Mouse (Mus musculus): ENCODE results near the gene Hyal1.

Hyal1 gene

DNA sequence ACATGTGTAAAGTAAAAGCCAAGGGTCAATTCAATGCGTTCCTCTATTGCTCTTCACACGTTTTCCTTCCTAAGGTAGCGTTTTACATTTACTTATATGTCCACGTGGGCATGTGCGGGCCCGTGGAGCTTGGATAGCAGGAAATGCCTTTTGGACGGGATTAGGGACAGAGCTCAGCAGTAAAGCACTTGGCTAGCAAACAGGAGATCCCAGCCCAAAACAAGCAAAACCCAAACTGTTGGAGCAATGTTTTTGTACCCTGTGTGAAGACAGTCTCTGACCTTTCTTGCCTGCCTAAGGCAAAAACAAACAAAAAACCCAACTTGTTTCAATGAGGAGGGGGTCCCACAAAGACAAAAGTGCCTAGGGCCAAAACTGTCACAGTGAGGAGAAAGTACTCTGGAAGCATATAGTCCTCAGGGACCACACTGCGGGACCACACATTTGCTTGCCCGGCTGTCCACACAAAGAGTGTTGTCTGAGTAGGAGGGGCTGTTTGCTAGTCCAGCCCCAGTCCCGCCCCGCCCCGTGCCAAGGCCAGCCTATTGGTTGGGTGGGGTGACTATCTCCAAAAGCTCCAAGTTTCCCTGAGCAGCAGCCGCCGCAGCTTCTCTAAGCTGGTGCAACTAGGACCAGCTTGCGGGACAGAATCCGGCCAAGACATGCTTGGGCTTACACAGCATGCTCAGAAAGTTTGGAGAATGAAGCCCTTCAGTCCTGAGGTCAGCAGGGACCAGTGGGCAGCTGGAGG lies at the start of gene Hyal1:
Gene Hyal1, plus strand, starts transcription at position 571 of the 751 bp plus-strand sequence.
- DNase-seq (ENCODE audit: extremely low spot score), result peak; percentile 87

DNA sequence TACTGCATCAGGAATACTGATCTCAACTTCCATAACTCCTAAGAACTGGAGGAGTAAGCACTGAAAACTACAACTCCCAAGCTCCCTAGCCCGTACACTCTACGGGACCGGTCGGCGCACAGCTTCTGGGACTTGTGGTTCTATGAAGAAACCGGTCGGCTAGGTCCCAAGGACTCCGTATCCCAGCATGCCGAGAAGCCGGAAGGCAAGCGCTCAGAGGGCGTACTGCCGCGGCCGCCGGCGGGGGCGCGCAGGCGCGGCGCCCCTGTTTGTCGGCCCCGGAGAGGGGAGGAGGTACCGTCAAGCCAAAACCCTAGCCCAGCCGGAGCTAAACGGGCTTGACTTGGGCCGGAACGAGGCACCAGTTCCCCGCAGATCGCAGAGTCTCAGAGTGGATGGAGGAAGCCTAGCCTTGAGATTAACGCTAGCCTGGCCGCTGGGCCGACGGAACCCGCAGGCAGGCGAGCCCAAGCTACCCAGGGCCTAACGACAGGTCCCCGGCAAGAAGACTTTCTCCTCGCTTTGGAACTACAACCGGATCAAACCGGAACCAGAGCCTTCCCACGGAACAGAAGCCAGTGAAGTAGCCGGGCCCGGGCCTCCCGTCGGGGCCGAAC lies 42.8 kb upstream of the Hyal1 start, which contains the start of gene Tmem115:
Gene Tmem115, plus strand, starts transcription at position 155 of the 617 bp plus-strand sequence.
- peak; percentile 87 for DNase-seq (ENCODE audit: extremely low spot score)

DNA sequence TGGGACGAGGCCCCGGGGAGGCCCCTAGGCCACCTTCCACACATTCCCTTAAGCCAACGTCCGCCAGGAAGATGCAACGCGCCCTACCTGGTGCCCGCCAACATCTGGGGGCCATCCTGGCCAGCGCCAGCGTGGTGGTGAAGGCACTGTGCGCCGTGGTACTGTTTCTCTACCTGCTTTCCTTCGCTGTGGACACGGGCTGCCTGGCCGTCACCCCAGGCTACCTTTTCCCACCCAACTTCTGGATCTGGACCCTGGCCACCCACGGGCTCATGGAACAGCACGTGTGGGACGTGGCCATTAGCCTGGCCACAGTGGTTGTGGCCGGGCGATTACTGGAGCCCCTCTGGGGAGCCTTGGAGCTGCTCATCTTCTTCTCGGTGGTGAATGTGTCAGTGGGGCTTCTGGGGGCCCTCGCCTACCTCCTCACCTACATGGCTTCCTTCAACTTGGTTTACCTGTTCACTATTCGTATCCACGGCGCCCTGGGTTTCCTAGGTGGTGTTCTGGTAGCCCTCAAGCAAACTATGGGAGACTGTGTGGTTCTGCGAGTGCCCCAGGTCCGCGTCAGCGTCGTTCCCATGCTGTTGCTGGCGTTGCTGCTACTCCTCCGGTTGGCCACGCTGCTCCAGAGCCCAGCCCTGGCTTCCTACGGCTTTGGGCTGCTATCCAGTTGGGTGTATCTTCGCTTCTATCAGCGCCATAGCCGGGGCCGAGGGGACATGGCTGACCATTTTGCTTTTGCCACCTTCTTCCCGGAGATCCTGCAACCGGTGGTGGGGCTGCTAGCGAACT lies 42.1 kb upstream of the Hyal1 start:
- no peak for DNase-seq (ENCODE audit: extremely low spot score)

DNA sequence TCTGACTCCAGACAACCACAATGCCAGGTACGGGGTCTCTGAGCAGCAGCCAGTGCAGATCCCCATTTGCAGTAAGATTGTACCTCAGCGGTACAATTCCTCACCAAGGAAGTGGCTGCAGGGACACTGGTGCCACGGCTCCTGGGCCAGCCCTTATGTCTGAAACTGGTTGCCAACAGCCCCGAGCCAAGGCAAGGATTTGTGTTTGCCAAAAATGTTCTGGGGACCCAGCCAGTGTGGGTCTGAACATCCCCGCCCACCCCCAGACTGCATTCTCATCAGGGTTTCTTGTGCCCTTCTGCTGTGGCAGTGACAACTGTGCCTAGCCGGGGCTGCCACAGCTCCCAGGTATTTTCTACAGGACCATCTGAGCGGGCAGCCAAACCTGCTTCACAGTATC lies 38.5 kb upstream of the Hyal1 start:
- no peak for DNase-seq (ENCODE audit: extremely low spot score)

DNA sequence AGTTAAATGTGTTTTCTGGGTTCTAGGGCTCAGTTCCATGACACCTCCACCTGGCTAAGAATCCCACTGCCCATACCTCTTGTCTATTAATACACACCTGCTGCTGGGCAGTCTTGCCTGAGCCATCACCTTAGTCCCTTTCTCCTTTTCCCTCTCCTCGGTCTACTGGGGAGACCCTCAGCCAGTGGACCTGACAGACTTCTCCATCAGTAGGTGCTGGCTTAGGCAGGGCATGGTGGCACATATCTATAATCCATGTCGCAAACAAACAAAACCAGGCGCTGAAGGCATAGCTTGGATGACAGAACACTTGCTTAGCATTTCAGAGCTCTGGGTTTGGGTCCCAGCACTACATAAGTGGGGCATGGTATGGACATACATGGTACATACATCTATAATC lies 38.0 kb upstream of the Hyal1 start:
- no peak for DNase-seq (ENCODE audit: extremely low spot score)

DNA sequence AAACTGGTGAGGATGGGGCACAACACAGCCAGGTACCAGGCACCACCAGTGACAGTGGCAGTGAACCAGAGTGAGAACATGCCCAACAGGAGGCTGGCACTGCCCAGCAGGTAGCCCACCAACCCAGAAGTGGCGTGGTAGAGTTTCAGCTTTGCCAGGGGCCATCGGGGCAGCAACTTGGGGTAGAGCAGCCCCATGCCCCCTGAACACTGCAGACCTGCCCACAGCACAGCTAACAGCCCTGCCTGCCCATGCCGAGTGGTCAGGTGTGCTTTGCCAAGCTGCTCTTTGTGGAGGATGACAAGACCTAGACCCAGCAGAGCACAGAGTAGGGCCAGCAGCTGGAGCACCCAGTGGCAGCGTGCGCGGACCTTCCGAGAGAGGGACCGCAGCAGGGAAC lies 36.8 kb upstream of the Hyal1 start:
- DNase-seq (ENCODE audit: extremely low spot score), result no peak

DNA sequence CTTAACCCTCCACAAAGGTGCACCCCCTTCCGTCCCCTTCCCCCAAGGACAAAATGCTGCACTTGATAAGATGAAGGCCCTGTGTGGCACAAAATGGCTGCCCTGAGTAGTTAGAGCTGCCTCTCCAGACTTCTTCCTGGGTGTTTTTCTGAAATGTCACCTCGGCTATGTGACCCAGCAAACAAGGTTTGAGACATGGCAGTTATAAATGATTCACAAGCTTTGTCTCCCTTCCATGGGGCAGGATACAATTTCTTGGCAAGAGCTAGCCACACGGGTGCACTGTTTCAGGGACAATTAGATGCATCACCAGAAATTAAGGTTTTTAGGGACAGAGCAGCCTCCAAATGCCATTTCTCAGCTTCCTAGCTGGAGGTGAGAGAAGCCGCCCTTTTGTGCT lies 36.3 kb upstream of the Hyal1 start:
- DNase-seq (ENCODE audit: extremely low spot score), result no peak

DNA sequence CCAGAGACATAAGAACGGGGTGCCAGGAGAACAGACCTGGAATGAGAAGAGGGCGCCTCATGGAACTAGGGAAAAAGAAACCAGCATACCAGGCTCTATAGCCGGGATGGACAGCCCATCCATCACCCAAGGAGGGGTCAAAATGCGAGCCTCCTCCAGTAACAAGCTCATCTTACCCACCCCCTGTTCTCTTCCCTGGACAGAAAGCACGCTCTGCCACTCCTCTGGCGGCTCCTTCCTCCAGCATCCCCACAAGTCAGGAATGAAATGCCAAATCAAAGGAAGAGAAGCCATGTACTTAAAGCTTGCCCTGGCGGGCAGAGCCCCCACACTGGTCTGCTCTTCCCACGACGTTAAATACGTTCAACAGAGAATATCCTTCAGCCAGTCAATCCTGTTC lies 35.7 kb upstream of the Hyal1 start:
- no peak for DNase-seq (ENCODE audit: extremely low spot score)

DNA sequence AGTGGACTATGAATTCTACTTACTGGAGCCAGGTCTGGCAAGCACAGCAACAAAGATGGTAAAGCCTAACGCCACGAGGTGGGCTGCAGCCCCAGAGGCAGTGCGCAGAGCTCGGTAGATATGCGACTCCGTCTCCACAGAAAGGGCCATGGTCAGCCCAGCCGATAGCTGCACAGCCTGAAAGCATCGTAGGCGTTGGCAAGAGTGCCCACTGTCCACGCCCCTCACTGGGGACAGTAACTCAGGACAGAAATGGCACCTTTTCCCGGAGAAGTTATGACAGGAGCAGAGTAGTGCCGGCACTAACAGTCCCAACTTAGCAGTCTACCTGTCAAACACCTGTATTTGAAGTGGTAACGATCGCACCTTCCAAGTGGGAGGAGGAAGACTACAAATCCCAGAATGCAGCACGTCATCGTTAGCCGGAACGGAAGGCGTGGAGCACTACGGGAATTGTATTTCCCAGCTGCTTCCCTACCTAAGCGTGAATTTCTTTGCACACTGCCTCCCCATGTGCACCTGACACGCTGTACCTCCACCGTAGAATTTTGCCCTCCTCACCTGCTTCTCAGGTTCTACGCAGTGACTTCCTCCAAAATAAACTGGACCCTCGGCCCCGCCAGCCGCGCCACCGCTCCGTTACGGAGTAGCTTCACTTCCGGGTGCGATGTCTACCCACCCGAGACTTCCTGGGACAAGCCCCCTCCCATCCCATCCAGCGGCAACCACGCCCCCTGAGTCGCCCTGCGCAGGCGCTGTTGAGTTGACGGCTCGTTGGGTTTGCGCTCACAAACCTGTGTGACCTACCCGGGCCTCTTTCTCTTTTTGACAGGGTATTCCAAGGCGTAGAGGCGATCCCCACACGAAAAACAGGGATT lies 35.0 kb upstream of the Hyal1 start, which contains the start of the genes Cyb561d2 and Nprl2:
Gene Cyb561d2, minus strand, starts transcription at position 720 of the 878 bp plus-strand sequence.
Gene Nprl2, plus strand, starts transcription at position 753 of the 878 bp plus-strand sequence.
- peak; percentile 96 for DNase-seq (ENCODE audit: extremely low spot score)

DNA sequence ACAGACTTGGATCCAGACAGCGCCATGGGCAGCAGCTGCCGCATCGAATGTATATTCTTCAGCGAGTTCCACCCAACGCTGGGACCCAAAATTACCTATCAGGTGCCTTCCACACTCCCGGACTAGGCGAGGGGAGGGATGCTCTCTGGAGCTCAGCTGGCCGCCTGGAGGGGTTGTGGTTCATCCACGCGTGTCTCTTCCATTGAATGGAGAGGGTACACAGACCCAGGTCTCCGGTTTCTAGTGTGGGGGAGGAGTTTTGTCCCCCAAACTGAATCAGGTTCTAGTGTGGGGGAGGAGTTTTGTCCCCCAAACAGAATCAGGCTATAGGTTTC lies 34.4 kb upstream of the Hyal1 start:
- no peak for DNase-seq (ENCODE audit: extremely low spot score)

DNA sequence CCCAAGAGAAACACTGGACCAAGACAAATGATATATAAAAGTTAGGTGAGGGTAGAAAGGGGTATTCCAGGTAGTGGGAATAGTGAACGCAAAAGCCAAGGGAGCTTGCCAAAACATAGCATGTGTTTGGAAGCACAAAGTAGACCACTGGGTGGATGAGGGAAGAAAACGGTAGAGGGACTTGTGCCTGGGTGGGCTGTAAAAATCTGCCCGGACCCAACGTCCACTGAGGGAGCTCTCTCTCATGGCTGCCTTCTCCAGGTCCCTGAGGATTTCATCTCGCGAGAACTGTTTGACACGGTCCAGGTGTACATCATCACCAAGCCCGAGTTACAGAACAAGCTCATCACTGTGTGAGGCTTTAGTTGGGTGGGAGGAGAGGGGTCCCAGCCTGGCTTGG lies 34.0 kb upstream of the Hyal1 start:
- no peak for DNase-seq (ENCODE audit: extremely low spot score)

DNA sequence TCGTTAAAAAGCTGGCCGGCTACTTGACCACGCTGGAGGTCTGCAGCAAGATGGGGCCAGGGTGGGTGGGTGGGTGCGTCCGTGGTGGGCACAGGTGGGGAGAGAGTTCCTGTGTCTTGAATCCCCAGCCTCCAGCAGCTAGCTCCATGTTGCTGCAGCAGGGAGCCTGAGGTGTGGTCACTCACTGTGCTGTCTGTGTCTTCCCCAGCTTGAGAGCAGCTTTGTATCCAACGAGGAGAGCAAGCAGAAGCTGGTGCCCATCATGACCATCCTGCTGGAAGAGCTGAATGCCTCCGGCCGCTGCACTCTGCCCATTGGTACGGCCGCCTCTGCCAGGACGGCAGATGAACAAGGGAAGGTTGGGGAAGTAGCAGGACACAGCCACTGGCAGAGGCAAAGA lies 33.4 kb upstream of the Hyal1 start:
- no peak for DNase-seq (ENCODE audit: extremely low spot score)

DNA sequence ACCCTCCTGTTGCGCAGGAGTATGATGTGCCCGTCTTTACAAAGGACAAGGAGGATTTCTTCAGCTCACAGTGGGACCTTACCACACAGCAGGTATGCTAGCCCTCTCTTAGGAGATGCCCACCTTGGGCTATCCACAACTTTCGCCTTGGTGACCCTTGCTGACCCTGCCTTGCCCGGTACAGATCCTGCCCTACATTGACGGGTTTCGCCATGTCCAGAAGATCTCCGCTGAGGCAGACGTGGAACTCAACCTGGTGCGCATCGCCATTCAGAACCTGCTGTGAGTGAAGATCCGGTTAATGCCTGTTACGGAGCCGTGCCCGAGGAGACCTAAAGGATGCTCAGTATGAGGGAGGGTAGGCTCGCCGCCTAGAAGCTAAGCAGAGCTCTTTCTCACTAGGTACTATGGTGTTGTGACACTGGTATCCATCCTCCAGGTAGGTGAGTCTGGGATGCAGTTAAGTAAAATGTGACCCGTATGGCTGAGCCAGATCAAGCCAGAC lies 32.5 kb upstream of the Hyal1 start:
- no peak for DNase-seq (ENCODE audit: extremely low spot score)

DNA sequence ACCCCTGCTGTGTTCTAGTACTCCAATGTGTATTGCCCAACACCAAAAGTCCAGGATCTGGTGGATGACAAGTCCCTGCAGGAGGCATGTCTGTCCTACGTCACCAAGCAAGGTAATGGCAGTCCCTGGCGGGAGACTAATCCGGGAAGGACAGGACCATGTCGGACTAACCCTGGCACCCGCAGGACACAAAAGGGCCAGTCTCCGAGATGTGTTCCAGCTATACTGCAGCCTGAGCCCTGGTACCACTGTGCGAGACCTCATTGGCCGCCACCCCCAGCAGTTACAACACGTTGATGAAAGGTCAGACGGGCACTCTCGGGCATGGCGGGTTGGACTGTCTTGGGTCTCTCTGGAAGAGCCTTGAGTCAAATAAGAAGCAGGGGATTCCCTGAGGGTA lies 32.0 kb upstream of the Hyal1 start:
- no peak for DNase-seq (ENCODE audit: extremely low spot score)

DNA sequence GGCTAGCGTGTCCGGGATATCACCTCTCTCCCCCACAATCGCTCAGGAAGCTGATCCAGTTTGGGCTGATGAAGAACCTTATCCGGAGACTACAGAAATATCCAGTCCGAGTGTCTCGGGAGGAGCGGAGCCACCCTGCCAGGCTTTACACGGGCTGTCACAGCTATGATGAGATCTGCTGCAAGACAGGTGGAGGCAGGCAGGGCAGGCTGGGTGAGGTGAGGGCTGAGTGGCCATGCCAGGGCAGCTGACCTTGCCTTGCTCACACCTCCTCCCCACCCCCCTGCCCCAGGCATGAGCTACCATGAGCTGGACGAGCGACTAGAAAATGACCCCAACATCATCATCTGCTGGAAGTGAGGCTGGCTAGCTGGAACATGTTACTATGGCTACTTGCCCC lies 31.5 kb upstream of the Hyal1 start:
- no peak for DNase-seq (ENCODE audit: extremely low spot score)

DNA sequence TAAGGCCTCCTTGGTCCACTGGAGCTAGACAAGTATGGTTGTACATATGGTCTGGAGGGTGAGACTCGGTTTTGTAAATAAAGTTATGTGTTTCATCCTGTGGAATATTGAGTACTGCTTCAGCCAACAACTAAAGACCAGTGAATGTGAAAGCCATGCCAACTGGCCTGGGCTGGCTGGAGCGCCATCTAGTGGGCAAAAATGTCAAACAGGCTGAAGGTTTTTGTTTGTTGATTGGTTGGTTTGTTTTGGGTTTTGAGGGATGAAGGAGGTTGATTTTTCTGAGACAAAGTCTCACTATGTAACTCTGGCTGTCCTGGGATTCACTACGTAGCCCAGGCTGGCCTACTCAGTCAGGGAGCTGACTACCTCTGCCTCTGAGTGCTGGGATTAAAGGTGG lies 31.1 kb upstream of the Hyal1 start:
- DNase-seq (ENCODE audit: extremely low spot score), result peak; percentile 78

DNA sequence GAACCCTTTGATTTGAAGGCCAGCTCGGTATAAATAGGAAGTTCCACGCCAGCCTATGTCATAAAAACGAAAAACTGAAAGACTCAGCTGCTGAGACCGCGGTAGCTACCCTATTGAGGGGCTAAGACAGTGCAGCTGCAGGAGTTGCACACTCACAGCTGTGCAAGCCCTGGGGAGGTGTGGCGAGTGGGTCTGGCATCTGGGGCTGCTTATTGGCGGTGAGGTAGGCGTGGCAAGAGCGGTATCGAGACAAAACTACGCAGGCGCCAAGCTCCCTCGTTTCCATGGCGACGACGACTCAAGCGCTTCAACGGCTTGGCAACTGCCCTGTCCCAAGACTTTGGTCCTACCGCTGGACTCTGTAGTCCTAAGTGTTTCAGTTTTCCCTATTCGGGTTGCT lies 29.7 kb upstream of the Hyal1 start, which contains the start of gene Zmynd10:
Gene Zmynd10, plus strand, starts transcription at position 273 of the 400 bp plus-strand sequence.
- peak; percentile 84 for DNase-seq (ENCODE audit: extremely low spot score)

DNA sequence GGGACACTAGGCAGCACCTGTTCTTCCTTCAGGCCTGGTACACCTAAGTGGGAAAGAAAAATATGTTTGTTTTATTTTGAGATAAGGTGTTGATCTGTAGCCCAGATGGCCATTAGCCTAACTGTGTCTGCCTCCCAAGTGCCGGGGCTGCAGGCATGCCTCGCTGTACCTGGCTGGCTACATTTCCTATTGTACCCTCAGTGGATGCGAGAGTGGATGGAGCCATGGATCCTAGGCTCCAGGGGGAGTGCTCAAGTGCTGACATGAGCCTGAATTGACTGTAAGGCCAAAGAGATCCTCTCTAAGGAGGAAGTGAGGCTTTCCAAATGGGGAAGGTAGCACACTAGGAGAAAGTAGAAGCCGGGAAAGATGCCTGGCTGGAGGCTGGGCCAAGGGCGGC lies 28.8 kb upstream of the Hyal1 start:
- DNase-seq (ENCODE audit: extremely low spot score), result no peak

DNA sequence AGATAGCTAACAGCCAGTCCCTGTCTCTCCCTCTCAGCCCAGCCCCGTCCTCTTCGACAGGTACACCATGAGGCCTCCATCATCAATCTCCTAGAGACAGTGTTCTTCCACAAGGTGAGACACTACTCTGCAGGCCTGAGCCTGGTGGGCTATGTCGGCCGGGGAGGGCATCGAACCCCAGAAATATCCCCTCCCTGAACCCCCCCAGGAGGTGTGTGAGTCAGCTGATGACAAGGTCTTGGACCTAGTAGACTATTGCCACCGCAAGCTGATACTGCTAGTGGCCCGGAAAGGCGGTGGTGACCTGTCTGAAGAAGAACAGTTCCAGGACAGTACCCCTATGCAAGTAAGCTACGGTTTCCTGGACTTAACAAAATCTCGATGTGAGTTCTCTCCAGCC lies 27.9 kb upstream of the Hyal1 start:
- DNase-seq (ENCODE audit: extremely low spot score), result no peak

DNA sequence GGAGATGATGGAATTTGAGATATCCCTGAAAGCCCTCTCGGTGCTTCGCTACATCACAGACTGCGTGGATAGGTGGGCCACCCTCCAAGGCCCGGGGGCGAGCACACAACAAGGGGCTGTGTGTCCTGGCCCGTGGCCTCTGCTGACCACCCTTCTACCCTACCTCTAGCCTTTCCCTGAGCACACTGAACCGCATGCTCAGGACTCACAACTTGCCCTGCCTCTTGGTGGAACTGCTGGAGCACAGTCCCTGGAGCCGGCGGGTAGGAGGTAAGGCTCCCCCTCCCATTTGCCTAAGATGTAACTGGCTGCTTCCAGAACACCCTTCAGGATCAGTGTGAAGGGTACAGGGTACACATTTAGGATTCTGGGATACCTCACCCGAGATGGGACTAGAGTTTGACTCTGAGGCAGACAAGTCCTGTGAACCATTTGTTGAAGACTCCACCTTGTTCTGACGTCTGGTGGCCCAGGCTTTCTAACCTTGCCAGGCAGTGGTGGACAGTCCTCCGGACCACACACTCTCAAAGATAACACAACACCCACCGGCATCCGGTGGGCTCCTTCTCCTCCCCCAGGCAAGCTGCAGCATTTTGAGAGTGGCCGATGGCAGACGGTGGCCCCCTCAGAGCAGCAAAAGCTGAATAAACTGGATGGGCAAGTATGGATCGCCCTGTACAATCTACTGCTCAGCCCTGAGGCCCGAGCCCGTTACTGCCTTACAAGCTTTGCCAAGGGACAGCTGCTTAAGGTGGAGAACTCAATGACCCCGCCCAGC lies 27.2 kb upstream of the Hyal1 start:
- DNase-seq (ENCODE audit: extremely low spot score), result no peak
